Mouse (Mus musculus): ENCODE measurements around the gene Eps8l2.

Gene Eps8l2

DNA sequence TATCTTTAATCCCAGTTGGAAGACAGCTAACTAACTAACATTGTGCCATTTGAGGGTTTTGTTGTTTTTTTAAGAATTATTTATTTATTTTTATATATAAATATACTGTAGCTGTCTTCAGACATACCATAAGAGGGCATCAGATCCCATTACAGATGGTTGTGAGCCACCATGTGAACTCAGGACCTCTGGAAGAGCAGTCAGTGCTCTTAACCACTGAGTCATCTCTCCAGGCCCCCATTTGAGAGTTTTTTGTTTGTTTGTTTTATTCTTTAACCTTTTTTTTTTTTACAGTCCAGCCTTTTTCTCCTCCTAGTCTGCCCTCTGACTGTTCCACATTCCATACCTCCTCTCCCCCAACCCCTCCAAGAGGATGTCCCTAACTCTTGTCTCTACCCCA lies 8.0 kb upstream of the Eps8l2 start:
- no peak for DNase-seq

GRCm38 (mm10) chr7:141331990-141332389 lies 6.7 kb upstream of the Eps8l2 start:
- peak; percentile 38 for DNase-seq

GRCm38 (mm10) chr7:141335044-141335579 lies 3.6 kb upstream of the Eps8l2 start:
- DNase-seq: peak; percentile 59

GRCm38 (mm10) chr7:141335682-141336081 lies 3.0 kb upstream of the Eps8l2 start:
- peak; percentile 80 for DNase-seq

- peak; percentile 44 for DNase-seq
Measured at GRCm38 (mm10) chr7:141336296-141336695, 2.4 kb upstream of the Eps8l2 start.

- no peak for DNase-seq
Measured at GRCm38 (mm10) chr7:141337716-141338416, 814 bp upstream of the Eps8l2 start.

- DNase-seq: no peak
Measured at GRCm38 (mm10) chr7:141339215-141339920, 688 bp downstream of the Eps8l2 start.

GRCm38 (mm10) chr7:141340023-141340422 lies 1.3 kb downstream of the Eps8l2 start:
- DNase-seq: no peak

GRCm38 (mm10) chr7:141340476-141340875 lies 1.8 kb downstream of the Eps8l2 start:
- DNase-seq: no peak

- no peak for DNase-seq
Measured at GRCm38 (mm10) chr7:141341689-141342226, 3.1 kb downstream of the Eps8l2 start.

GRCm38 (mm10) chr7:141343230-141343629 lies 4.5 kb downstream of the Eps8l2 start:
- DNase-seq: no peak

DNA sequence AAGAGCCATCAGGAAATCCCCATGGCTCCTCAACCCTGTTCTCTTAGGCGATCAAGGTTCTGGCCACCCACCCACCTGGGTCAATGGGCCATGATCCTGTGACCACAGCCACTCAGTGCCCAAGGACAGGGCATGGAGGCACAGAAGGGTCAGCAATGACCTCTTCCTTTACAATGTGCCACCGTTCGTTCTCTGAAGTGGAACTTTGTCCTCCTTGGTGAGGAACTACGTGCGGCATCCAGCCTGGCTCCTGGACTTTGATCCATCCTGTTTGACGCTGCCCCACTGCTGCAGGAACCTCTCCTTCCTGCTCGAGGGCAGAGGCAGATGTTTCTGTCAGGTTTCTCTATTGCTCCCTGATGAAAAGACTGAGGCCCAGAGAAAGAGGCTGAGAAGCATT lies 5.0 kb downstream of the Eps8l2 start:
- no peak for DNase-seq

DNA sequence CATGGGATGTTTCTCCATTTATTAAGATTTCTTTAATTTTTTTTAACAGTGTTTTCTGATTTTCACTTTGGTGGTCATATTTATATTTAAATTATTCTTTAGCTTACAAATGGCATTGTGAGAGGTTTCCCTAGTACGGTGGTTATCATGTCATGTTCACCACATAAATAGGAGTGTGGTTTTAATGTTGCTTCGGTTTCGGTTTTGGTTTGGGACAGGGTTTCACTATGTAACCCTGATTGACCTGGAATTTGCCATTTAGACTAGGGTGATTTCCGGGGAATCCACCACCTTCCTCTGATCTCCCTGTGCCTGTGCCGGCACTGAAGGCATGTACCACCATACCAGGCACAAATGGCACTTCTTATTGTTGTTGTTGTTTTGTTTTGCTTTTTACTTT lies 6.1 kb downstream of the Eps8l2 start:
- no peak for DNase-seq

- no peak for DNase-seq
Measured at GRCm38 (mm10) chr7:141351061-141351460, 12.4 kb downstream of the Eps8l2 start.

GRCm38 (mm10) chr7:141355051-141355450 lies 16.4 kb downstream of the Eps8l2 start:
- no peak for DNase-seq

DNA sequence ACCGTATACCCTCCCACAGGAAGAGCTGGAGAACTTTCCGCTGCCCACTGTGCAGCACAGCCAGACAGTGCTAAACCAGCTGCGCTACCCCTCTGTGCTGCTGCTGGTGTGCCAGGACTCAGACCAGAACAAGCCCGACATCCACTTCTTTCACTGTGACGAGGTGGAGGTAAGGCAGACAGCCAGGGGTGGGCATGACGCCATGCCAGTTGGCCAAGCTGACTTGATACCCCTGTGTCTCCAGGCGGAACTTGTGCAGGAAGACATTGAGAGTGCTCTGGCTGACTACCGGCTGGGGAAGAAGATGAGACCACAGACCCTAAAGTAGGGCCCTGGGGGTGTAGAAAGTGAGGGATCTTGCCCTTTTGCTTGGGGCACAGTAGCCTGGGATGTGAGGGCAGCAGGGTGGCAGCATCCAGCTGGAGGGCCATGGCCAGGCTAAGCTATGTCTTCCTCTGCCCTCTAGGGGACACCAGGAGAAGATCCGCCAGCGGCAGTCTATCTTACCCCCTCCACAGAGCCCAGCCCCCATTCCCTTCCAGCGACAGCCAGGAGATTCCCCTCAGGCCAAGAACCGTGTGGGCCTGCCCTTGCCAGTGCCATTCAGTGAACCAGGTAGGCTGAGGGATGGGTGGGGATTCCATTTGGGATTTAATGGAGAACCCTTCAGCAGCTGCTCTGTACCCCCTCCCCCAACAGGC lies 17.1 kb downstream of the Eps8l2 start:
- no peak for DNase-seq

DNA sequence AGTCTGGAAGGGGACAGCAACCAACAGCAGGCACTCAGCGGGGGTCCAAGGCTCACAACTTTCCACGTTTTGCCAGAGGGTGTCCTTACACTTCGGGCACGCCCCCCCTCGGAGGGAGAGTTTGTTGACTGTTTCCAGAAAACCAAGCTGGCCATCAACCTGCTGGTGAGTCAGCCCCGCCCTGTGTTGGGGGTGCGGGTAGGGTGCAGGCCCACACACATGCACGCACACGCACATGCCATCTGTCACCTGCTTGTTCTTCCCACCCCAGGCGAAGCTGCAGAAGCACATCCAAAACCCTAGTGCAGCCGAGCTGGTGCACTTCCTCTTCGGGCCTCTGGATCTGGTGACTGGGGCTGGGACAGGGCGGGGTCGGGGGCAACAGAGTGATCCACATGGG lies 18.3 kb downstream of the Eps8l2 start:
- no peak for DNase-seq

- DNase-seq: peak; percentile 79
Measured at GRCm38 (mm10) chr7:141361510-141361909, 22.8 kb downstream of the Eps8l2 start.

- peak; percentile 90 for DNase-seq
Measured at GRCm38 (mm10) chr7:141363106-141363751, 24.5 kb downstream of the Eps8l2 start.

GRCm38 (mm10) chr7:141363752-141364125 lies 25.1 kb downstream of the Eps8l2 start:
- DNase-seq: no peak

- DNase-seq: no peak
Measured at GRCm38 (mm10) chr7:141364349-141365048, 25.8 kb downstream of the Eps8l2 start.

- DNase-seq: no peak
Measured at GRCm38 (mm10) chr7:141365049-141365445, 26.4 kb downstream of the Eps8l2 start.

Data from cerebellum, adult 9-10 months (tissue).